Mouse (Mus musculus) CH12.LX (cell line): ENCODE measurements at regions not wholly inside any gene's neighbourhood (a gene's known extent, or its start where the extent isn't known, plus 50 kb on each side); places are given as distances from the start of the nearest gene placed in this dataset.

Experiments
- DNase-seq: peaks from one replicate; pipeline ENCODE4 v3.0.0-alpha.2; 2013; ENCODE audit errors: extremely low read depth
- H3K27ac ChIP-seq: 2 replicates; pipeline ENCODE4 v1.5.1; 2012; ENCODE audit warnings: low read depth, mild to moderate bottlenecking, control low read depth, moderate library complexity; ENCODE audit not compliant: insufficient read depth
- H3K27me3 ChIP-seq: replicated peaks from 2 replicates; pipeline ENCODE3; 2012; ENCODE audit warnings: inconsistent platforms
- H3K36me3 ChIP-seq, 2 experiments: replicated peaks in 1 of 2; 2 replicates each; pipeline versions ENCODE3 to v1.6.1; 2012; ENCODE audit warnings: inconsistent platforms in 1 of 2, low read length in 1 of 2, mild to moderate bottlenecking in 1 of 2, mixed read lengths in 1 of 2, moderate library complexity in 1 of 2; ENCODE audit not compliant: control insufficient read depth in 1 of 2, insufficient read depth in 1 of 2
- H3K4me1 ChIP-seq, 2 experiments: 2 replicates each; pipeline ENCODE4 v1.6.1; 2012; ENCODE audit warnings: inconsistent platforms in 1 of 2, moderate library complexity in 1 of 2; ENCODE audit not compliant: insufficient read depth in 2 of 2, control insufficient read depth in 1 of 2
- H3K4me2 ChIP-seq: 2 replicates; pipeline ENCODE4 v1.6.1; 2012; ENCODE audit warnings: low read depth, mild to moderate bottlenecking, control low read depth; ENCODE audit not compliant: poor library complexity, insufficient read depth, severe bottlenecking
- H3K4me3 ChIP-seq, 3 experiments: fragments of 150-350 bp in 1 of 3; sonication (generic) in 1 of 3; replicated peaks in 1 of 3; 2 replicates each; pipeline versions ENCODE3 to v1.5.1; 2011 to 2012; ENCODE audit warnings: low read depth in 2 of 3, low read length in 2 of 3, mild to moderate bottlenecking in 2 of 3, moderate library complexity in 2 of 3, control low read depth in 1 of 3, improper control_type of control experiment in 1 of 3, inconsistent platforms in 1 of 3, mixed read lengths in 1 of 3; ENCODE audit not compliant: poor library complexity in 1 of 3
- H3K79me2 ChIP-seq: replicated peaks from 2 replicates; pipeline ENCODE4 v1.6.1; 2012; ENCODE audit warnings: mild to moderate bottlenecking, moderate library complexity; ENCODE audit not compliant: control insufficient read depth, poor library complexity, insufficient read depth, severe bottlenecking; ENCODE audit errors: extremely low read depth
- H3K9ac ChIP-seq: 2 replicates; pipeline ENCODE4 v1.6.1; 2012; ENCODE audit warnings: low read depth, mild to moderate bottlenecking, control low read depth, moderate library complexity; ENCODE audit not compliant: insufficient read depth
- H3K9me3 ChIP-seq: replicated peaks from 2 replicates; pipeline ENCODE3; 2012; ENCODE audit warnings: low read length, inconsistent platforms, mixed read lengths
- BHLHE40 ChIP-seq: IDR thresholded peaks from 2 replicates; pipeline ENCODE4 v1.6.1; 2011; ENCODE audit warnings: mild to moderate bottlenecking, low read depth, low read length, improper control_type of control experiment
- CHD1 ChIP-seq: IDR thresholded peaks from 2 replicates; pipeline ENCODE4 v1.6.1; 2012; ENCODE audit warnings: low read depth, low read length, improper control_type of control experiment, inconsistent platforms
- GABPA ChIP-seq: IDR thresholded peaks from 2 replicates; pipeline ENCODE4 v1.6.1; 2012; ENCODE audit warnings: low read depth, low read length, improper control_type of control experiment, inconsistent platforms; ENCODE audit not compliant: insufficient replicate concordance
- JUN ChIP-seq: IDR thresholded peaks from 2 replicates; pipeline ENCODE4 v1.6.1; 2011; ENCODE audit warnings: low read depth, mild to moderate bottlenecking, low read length, improper control_type of control experiment, moderate library complexity; ENCODE audit not compliant: insufficient read depth
- KAT2A ChIP-seq: IDR thresholded peaks from 2 replicates; pipeline ENCODE4 v1.6.1; 2012; ENCODE audit warnings: low read length, improper control_type of control experiment, inconsistent platforms; ENCODE audit not compliant: insufficient replicate concordance
- MAFK ChIP-seq: IDR thresholded peaks from 2 replicates; pipeline ENCODE4 v1.6.1; 2011; ENCODE audit warnings: low read length, improper control_type of control experiment; ENCODE audit not compliant: insufficient replicate concordance
- MAX ChIP-seq: IDR thresholded peaks from 2 replicates; pipeline ENCODE4 v1.6.1; 2011; ENCODE audit warnings: low read length, improper control_type of control experiment
- MAZ ChIP-seq: IDR thresholded peaks from 2 replicates; pipeline ENCODE4 v1.6.1; 2012; ENCODE audit warnings: low read depth, mild to moderate bottlenecking, inconsistent platforms, low read length, improper control_type of control experiment, moderate library complexity
- MEF2A ChIP-seq: IDR thresholded peaks from 2 replicates; pipeline ENCODE4 v1.6.1; 2014; ENCODE audit warnings: low read depth, mild to moderate bottlenecking, inconsistent platforms, low read length, improper control_type of control experiment, borderline replicate concordance
- MXI1 ChIP-seq: IDR thresholded peaks from 2 replicates; pipeline ENCODE4 v1.6.1; 2011; ENCODE audit warnings: mild to moderate bottlenecking, low read depth, low read length, improper control_type of control experiment
- NRF1 ChIP-seq: IDR thresholded peaks from 2 replicates; pipeline ENCODE4 v1.6.1; 2014; ENCODE audit warnings: low read depth, mild to moderate bottlenecking, inconsistent platforms, low read length, improper control_type of control experiment, moderate library complexity
- PAX5 ChIP-seq: IDR thresholded peaks from 2 replicates; pipeline ENCODE4 v1.6.1; 2012; ENCODE audit warnings: low read length, inconsistent platforms, mixed read lengths
- POLR2A ChIP-seq: IDR thresholded peaks from 2 replicates; pipeline ENCODE4 v1.6.1; 2011; ENCODE audit warnings: low read depth, mild to moderate bottlenecking, improper control_type of control experiment, low read length
- POLR2AphosphoS2 ChIP-seq: IDR thresholded peaks from 2 replicates; pipeline ENCODE4 v1.6.1; 2011; ENCODE audit warnings: low read depth, low read length, improper control_type of control experiment
- SMC3 ChIP-seq: IDR thresholded peaks from 2 replicates; pipeline ENCODE4 v1.6.1; 2011; ENCODE audit warnings: low read depth, low read length, improper control_type of control experiment
- TBP ChIP-seq: conservative IDR thresholded peaks from 2 replicates; pipeline ENCODE4 v1.6.1; 2011; ENCODE audit warnings: low read depth, low read length, improper control_type of control experiment
- ZKSCAN1 ChIP-seq: IDR thresholded peaks from 2 replicates; pipeline ENCODE4 v1.6.1; 2012; ENCODE audit warnings: low read depth, inconsistent platforms, low read length, improper control_type of control experiment, borderline replicate concordance
- ZMIZ1 ChIP-seq: IDR thresholded peaks from 2 replicates; pipeline ENCODE4 v1.6.1; 2012; ENCODE audit warnings: low read depth, mild to moderate bottlenecking, inconsistent platforms, low read length, improper control_type of control experiment
- dilution Hi-C: fragments of 300-500 bp; cut with MboI; formaldehyde crosslinking; loops from 2 replicates; pipeline ENCODE4 v1.14.3; 2020; ENCODE audit warnings: low sequenced_read_pairs; ENCODE audit not compliant: extremely low pct_unique_long_range_greater_than_20kb, extremely low pct_ligation_motif_present
- in situ Hi-C: fragments of 300-500 bp; cut with MboI; formaldehyde crosslinking; loops from 3 replicates; pipeline ENCODE4 v1.14.3; 2019; ENCODE audit warnings: low sequenced_read_pairs, low pct_ligation_motif_present, low pct_unique_long_range_greater_than_20kb, mixed read lengths

DNA sequence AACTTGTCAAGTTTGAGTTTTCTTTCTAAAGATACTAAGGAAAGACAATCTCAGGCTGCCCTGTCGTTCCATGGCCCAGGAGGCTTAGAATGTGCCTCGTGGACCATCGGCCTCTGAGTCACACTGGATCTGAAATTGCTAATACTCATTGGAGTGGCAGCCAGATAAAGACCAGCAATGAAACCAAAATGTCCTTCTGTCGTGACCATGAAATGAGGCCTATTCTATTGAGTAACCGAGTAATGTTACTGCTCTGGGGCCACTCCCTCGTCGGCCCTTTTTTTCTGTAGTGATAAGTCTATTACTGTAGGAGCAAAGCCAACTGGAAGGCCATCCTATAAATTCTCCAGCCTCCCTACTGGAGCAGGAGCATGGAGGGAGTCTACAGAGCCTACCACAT is 363.9 kb upstream of the Maf start:
- Histone ChIP-seq H3K4me1 (no peaks in the 10 kb centered on the region), H3K36me3 (no peaks in the 10 kb centered on the region), H3K27me3 (peaks cover 14% of the 10 kb centered on the region), H3K9me3 (peaks cover 18% of the 10 kb centered on the region), H3K27ac (no peak overlapping the region), H3K9ac (no peak overlapping the region), H3K4me3 (no peak overlapping the region), H3K4me2 (no peak overlapping the region), H3K79me2 (no peaks in the 10 kb centered on the region)
- TF ChIP-seq GABPA (no peak), MAZ (no peak), ZMIZ1 (no peak), KAT2A (no peak), MXI1 (no peak), ZKSCAN1 (no peak), PAX5 (no peak), MAX (no peak), POLR2AphosphoS2 (no peak), MEF2A (no peak), SMC3 (no peak), BHLHE40 (no peak), CHD1 (no peak), JUN (no peak), POLR2A (no peak), TBP (no peak)
- in situ Hi-C loops (no loop called here), dilution Hi-C loops (no loop called here)
- no peak for DNase-seq

DNA sequence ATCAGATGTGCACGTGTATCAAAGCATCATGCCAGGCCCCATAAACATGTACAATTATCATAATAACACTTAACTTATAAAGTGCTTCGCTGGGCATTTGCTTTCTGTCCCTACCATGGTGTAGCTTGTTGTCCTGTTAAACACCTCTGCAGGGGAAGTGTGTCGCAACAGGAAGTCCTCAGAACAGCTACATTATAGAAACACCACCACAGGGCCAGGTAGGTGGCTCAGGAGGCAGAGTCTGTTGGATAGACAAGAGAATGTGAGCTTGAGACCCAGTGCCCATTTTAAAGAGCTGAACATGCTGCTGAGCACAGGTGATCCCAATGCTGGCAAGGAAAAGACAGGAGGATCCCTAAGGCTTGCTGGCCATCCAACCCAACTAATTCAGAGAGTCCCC is 361.9 kb upstream of the Maf start:
- H3K27ac ChIP-seq: no peak overlapping the region
- no peak overlapping the region for H3K9ac ChIP-seq
- H3K4me3 ChIP-seq: no peak overlapping the region
- peaks cover 22% of the 10 kb centered on the region for H3K9me3 ChIP-seq
- no peak overlapping the region for H3K4me2 ChIP-seq
- H3K27me3 ChIP-seq: peaks cover 16% of the 10 kb centered on the region
- no peak for DNase-seq
- TF ChIP-seq BHLHE40: no peak
- TF ChIP-seq, all 38 proteins: peak for 0
- dilution Hi-C loops: no loop called here
- in situ Hi-C loops: no loop called here
- Histone ChIP-seq H3K79me2 (no peaks in the 10 kb centered on the region), H3K36me3 (no peaks in the 10 kb centered on the region), H3K4me1 (no peaks in the 10 kb centered on the region)

DNA sequence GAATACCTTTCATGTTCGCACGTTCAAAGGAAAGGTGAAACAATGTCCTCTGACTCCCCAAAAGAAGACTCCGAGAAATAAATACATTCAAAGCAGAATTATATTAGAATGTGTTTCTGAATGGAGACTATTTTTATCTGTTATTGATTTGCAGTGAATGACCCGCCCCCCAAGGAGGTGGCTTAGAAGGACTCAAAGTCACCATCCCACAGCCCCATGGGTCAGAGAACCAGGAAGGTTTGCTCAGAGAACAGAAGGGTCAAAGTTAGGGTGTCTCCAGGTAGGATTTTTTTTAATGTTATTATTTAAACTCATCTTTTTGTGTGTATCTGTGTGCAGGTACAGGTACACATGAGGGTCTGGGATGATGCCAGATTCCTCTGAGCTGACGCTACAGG is 360.4 kb upstream of the Maf start:
- H3K4me3 ChIP-seq: no peak overlapping the region
- no peak for TF ChIP-seq MAFK
- TF ChIP-seq POLR2AphosphoS2: no peak
- TF ChIP-seq SMC3: no peak
- no peak for TF ChIP-seq NRF1
- TF ChIP-seq PAX5: no peak
- peaks cover 16% of the 10 kb centered on the region for H3K27me3 ChIP-seq
- H3K4me2 ChIP-seq: no peak overlapping the region
- DNase-seq: no peak
- dilution Hi-C loops: no loop called here
- H3K79me2 ChIP-seq: no peaks in the 10 kb centered on the region
- no peaks in the 10 kb centered on the region for H3K36me3 ChIP-seq
- no peaks in the 10 kb centered on the region for H3K4me1 ChIP-seq
- H3K9ac ChIP-seq: no peak overlapping the region
- peaks cover 24% of the 10 kb centered on the region for H3K9me3 ChIP-seq
- no peak overlapping the region for H3K27ac ChIP-seq
- in situ Hi-C loops: no loop called here
